Mouse (Mus musculus) left cerebral cortex, postnatal 4 days (tissue): ENCODE results near the gene Rxra. TPM values are rescaled to one million over a fixed set of nuclear protein-coding genes. Genes with fewer than 3 reads are reported as not detected.
A peak's percentile ranks its signal among the peaks of the same experiment; 100 is the strongest.

ENCODE experiments used
- DNase-seq: peaks from one replicate; pipeline ENCODE4 v3.0.0-alpha.2; 2022
- intact Hi-C: fragments of 180-260 bp; cut with DNase I; formaldehyde crosslinking; loops from one replicate; pipeline ENCODE4 v1.15.1; 2025
- total RNA-seq, 2 experiments: library from RNA; stranded (reverse); gene quantifications; 2 replicates each; pipeline ENCODE4 v1.2.3; 2021

Gene Rxra
- 10 to 100 TPM in 1 of 2 experiments, 1 to 10 TPM in 1; 8.8 to 12.8 TPM for total RNA-seq

GRCm38 (mm10) chr2:27676106-27676477 lies at the start of gene Rxra:
Gene Rxra, plus strand, starts transcription at chr2:27676440.
- intact Hi-C loops, result loop anchor here (5.0 kb wide), 1 partner anchor 104 kb away; no protein-coding TSS in a partner anchor
- no peak for DNase-seq

GRCm38 (mm10) chr2:27626604-27627003 lies 49.6 kb upstream of the Rxra start:
- DNase-seq, result no peak
- intact Hi-C loops, result no loop called here

- intact Hi-C loops, result no loop called here
- DNase-seq, result no peak
Observed at GRCm38 (mm10) chr2:27630601-27631285, 45.5 kb upstream of the Rxra start.

GRCm38 (mm10) chr2:27633471-27633870 lies 42.8 kb upstream of the Rxra start:
- no peak for DNase-seq
- intact Hi-C loops, result no loop called here

GRCm38 (mm10) chr2:27634018-27634417 lies 42.2 kb upstream of the Rxra start:
- DNase-seq, result no peak
- intact Hi-C loops, result no loop called here

GRCm38 (mm10) chr2:27635147-27635738 lies 41.0 kb upstream of the Rxra start:
- intact Hi-C loops, result no loop called here
- no peak for DNase-seq

- intact Hi-C loops, result no loop called here
Observed at GRCm38 (mm10) chr2:27636796-27637195, 39.4 kb upstream of the Rxra start.

GRCm38 (mm10) chr2:27637281-27637896 lies 38.9 kb upstream of the Rxra start:
- intact Hi-C loops, result no loop called here
- no peak for DNase-seq

More at GRCm38 (mm10) chr2:27636796-27637195, 39.4 kb upstream of the Rxra start:
- DNase-seq, result no peak

- intact Hi-C loops, result no loop called here
- peak; percentile 24 for DNase-seq
Observed at GRCm38 (mm10) chr2:27639631-27640334, 36.5 kb upstream of the Rxra start.

GRCm38 (mm10) chr2:27640900-27641479 lies 35.2 kb upstream of the Rxra start:
- intact Hi-C loops, result no loop called here
- DNase-seq, result peak; percentile 25

- intact Hi-C loops, result no loop called here
- DNase-seq, result no peak
Observed at GRCm38 (mm10) chr2:27644547-27645120, 31.6 kb upstream of the Rxra start.

- no peak for DNase-seq
- intact Hi-C loops, result no loop called here
Observed at GRCm38 (mm10) chr2:27645471-27645870, 30.8 kb upstream of the Rxra start.

GRCm38 (mm10) chr2:27649862-27650661 lies 26.2 kb upstream of the Rxra start:
- no peak for DNase-seq
- intact Hi-C loops, result no loop called here

GRCm38 (mm10) chr2:27650991-27651390 lies 25.2 kb upstream of the Rxra start:
- intact Hi-C loops, result no loop called here
- no peak for DNase-seq

- intact Hi-C loops, result no loop called here
- no peak for DNase-seq
Observed at GRCm38 (mm10) chr2:27653496-27654030, 22.7 kb upstream of the Rxra start.

GRCm38 (mm10) chr2:27654321-27655232 lies 21.7 kb upstream of the Rxra start:
- no peak for DNase-seq
- intact Hi-C loops, result no loop called here

GRCm38 (mm10) chr2:27656576-27656975 lies 19.7 kb upstream of the Rxra start:
- intact Hi-C loops, result no loop called here
- no peak for DNase-seq

- no peak for DNase-seq
- intact Hi-C loops, result no loop called here
Observed at GRCm38 (mm10) chr2:27665284-27665683, 11.0 kb upstream of the Rxra start.

- no peak for DNase-seq
- intact Hi-C loops, result no loop called here
Observed at GRCm38 (mm10) chr2:27666719-27667118, 9.5 kb upstream of the Rxra start.
